Mouse (Mus musculus): ENCODE data around the gene Emc8.
A peak's percentile ranks its signal among the peaks of the same experiment; 100 is the strongest.

Emc8 gene

DNA sequence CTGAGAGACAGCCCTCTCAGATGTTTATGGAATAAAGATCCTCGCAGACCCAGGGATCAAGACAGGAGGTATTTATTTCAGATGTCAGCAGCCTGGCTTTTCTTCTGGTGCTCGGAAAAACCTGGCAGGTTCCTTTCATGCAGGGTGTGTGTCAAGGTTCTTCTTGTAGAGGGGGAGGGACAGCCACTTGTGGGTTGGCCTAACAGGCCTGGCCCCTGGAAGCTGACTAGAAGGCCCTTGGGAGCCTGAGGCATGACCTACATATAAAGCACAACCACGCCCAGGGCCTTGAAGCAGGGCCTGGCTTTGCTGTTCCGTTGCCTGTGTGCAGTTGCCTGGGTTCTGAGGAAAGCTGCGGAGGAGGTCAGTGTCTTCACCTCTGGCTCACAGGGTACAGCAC, 16.7 kb upstream of the Emc8 start:
- DNase-seq: no peak

- no peak for DNase-seq
These were observed 15.7 kb upstream of the Emc8 start for GRCm38 (mm10) chr8:120684082-120684481.

- peak; percentile 79 to 92 for DNase-seq
These were observed 15.2 kb upstream of the Emc8 start for GRCm38 (mm10) chr8:120683602-120684001.

- DNase-seq: no peak
These were observed 12.7 kb upstream of the Emc8 start for GRCm38 (mm10) chr8:120681113-120681512.

DNA sequence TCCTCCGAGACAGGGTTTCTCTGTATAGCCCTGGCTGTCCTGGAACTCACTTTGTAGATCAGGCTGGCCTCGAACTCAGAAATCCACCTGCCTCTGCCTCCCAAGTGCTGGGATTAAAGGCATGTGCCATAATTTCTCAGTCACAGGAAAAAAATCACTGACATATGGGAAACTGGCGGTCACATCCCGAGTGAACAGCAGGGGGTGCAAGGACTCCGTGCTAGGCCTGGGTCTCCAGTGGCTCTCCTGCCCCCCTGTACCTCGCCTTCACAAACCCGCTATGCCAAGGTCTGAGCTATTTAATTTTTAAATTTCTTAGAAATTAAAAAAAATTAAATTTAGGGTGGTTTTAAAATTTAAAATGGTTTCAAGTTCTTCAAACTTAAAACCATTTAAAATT, 12.0 kb upstream of the Emc8 start:
- DNase-seq: peak in 1 of 2 experiments; percentile 82

DNA sequence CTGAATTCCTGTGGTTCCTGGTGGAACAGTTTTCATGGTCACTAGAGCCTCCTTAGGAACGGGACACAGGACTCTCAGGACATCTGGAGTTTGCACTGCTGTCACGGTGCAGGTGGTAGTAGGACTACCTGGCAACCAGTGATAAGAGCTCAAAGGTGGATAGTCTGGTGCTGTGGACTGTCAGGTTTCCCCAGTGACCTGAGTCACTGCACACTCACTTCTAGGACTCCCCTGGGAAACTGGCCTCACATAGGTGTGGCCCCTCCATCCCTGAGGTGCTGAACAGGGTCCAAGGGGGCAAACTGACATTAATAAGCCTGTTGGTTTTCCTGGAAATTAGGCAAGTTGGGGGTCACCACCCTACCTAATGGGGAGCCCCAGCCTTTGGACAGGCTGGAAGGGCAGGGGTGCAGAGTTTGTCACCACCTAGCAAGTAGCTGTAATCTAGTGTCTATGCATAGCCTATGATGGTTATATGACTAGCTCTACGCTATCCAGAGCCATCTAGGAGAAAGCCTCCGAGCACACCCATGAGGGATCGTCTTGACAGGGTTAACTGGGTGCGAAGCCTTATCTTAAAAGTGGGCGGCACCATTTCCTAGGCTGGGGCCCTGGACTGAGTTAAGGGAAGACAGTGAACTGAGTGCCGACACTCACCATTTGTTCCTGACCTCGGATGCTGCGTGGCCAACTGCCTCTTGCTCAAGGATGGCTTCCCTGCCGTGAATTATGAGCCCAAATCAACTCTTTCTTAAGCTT, 11.4 kb upstream of the Emc8 start:
- no peak for DNase-seq

DNA sequence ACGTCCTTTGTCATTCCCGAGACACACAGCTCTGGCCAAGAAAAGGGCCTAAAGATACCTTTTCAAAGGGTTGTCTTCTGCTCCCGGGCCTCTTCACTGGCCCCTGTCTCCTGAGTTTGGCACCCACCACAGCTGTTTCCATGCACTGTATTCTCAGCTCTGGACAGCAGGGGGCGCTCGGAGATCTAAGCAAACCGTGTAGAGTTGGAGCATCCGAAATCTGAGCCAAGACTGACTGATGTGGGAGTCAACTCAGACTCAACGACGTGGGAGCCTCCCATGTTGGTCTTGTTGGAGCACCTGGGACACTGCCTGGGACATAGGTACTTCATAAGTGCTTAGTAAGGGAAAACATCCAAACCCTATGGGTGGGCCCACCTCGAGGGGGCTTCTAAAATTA, 10.1 kb upstream of the Emc8 start:
- DNase-seq: peak; percentile 81 to 93

DNA sequence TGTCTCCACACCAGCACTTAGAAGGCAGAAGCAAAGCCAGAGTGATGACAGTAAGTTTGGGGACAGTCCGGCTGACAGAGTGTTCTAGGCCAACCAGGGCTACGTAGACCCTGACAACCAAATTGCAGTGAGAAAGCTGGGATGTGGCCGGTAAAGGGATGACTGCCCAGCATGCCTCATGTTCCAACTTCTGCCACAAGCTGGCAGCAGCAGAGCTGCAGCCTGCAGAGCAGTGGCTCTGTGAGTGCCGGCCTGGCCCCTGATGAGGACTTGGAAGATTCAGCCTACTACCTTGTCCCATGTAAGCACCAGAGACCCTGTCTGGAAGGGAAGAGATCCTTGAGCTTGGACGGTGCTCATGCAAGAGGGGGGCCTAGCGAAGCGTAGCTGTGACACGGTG, 7.3 kb upstream of the Emc8 start:
- DNase-seq: peak in 1 of 2 experiments; percentile 26

DNA sequence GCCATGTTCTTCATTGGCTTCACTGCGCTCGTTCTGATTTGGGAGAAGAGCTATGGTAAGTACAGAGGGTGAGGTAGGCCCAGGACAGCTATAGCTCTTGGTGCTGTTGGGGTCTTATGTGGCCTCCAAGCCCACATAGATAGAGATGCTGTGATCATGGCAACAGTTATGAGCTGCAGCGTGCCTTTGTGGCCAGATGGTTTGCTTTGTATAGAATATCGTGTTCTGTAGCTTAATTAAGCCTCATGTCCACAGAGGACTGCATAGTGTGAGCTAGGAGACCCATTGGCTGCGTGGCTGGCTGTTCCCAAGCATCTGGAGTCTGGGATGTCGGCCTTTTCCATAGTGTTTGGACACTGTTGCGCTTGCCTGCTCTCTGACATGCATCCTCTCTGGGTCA, 4.9 kb upstream of the Emc8 start:
- no peak for DNase-seq

DNA sequence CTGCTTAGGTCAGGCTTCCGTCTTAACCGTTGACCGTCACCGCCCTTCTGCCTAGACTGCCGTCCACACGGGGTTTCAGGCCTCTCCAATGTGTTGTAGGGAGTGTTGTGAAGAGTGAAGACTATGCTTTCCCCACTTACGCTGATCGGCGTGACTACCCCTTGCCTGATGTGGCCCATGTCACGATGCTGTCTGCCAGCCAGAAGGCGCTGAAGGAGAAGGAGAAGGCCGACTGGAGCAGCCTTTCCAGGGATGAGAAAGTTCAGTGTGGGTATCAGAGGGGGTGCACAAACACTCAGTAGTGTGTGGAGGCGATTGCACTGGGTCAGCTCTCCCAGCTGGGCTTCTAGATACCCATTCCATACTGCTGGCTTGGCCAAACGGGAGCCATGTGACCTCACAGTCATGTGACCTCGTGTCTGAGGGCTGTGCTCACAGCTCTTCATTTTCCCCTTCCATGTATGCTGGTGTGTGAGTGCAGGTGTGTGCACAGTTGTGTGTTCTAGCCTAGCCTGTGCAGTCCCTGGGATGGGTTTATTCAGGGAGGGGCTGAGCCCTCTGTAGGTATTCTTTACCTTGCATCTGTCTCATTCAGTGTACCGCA, 4.4 kb upstream of the Emc8 start:
- DNase-seq: no peak

DNA sequence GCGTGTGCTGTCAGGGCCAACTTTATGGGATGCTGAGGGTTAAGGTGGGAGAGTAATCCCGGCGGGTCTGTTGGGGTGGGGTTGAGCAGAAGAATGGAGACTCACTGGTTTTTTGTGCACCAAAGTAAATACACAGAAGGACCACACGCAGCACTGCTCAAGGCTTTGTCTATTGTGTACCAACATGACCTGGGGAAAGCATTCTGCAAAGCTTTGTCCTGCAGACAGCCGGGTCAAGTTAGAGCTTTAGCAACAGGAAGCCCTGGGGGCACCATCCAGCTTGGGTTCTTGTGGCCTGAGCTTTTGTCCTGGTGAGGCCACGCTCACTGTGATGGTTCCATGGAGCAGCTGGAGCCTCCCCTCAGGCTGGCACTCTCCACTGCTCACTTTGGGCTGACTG, 3.4 kb upstream of the Emc8 start:
- no peak for DNase-seq

- peak; percentile 95 to 98 for DNase-seq
These were observed 606 bp downstream of the Emc8 start, which contains the start of the genes Gm27021 and Cox4i1 for GRCm38 (mm10) chr8:120667561-120668373. TSS of gene Gm27021 (minus strand) at chr8:120668079. TSS of gene Cox4i1 (plus strand) at chr8:120668222.

- DNase-seq: no peak
These were observed 1.4 kb downstream of the Emc8 start for GRCm38 (mm10) chr8:120666807-120667470.

- DNase-seq: peak; percentile 55 to 56
These were observed 2.5 kb downstream of the Emc8 start for GRCm38 (mm10) chr8:120665726-120666455.

DNA sequence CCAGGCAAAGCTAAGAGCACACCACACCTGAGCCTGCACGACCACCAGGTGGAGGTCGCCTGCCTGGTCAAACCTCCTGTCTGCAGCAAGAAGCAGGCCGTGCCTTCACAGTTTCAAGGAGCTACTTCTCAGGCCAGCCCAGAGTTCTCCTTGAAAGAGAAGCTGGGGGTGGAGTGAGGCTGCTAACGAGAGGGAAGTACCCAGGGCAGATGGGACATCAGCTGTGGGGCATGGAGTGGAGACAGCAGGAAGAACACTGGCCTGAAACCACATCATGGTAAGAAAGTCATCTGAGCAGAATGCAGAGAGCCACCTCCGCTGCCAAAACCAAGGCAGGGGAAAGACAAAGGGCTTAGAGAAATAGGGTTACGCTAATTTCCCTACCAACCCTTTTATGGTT, 3.8 kb downstream of the Emc8 start:
- no peak for DNase-seq

DNA sequence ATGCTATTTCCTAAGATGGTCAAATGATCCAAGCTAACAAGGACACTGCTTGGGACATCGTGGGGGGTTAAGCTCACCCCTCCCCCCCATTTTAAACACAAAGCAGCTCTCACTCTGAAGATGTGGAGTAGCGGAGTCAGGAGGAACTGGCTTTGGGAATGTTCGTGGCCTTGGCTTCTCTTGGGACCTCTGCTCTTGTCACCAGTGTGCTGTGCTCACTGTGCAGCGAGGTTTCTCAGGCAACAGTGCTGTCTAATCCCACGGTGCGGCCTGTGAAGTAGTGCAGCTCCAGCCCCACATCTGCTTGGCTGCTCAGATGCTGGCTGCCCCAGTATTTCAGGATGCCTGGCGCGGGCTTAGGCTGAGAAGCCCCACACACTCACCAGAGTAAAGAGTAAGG, 11.0 kb downstream of the Emc8 start:
- DNase-seq: no peak

GRCm38 (mm10) chr8:120656322-120657052, 11.9 kb downstream of the Emc8 start:
- DNase-seq: no peak

GRCm38 (mm10) chr8:120647532-120647931, 20.8 kb downstream of the Emc8 start, which contains the start of gene 1190005I06Rik:
TSS of gene 1190005I06Rik (minus strand) at chr8:120647632.
- no peak for DNase-seq

DNA sequence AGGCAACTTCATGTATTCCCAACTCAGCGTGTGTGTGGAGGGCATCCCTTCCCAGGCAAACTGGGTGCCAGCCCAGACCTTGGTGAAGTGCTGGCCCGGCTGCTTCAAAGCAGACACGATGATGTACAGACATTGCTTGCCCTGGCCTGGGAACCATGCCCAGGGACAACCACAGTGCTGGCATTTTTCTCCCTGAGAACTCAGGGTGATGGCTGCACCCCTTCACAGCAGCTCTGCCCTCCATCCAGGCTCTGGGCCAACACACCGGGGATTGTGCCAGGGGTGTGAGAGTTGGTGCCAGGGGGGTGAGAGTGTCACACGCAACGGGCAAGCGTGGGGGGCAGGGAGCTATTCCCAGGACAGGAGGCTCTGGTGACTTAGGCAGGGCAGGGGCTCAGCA, 23.7 kb downstream of the Emc8 start:
- DNase-seq: peak; percentile 31 to 61

GRCm38 (mm10) chr8:120642031-120642662, 26.2 kb downstream of the Emc8 start:
- no peak for DNase-seq

DNA sequence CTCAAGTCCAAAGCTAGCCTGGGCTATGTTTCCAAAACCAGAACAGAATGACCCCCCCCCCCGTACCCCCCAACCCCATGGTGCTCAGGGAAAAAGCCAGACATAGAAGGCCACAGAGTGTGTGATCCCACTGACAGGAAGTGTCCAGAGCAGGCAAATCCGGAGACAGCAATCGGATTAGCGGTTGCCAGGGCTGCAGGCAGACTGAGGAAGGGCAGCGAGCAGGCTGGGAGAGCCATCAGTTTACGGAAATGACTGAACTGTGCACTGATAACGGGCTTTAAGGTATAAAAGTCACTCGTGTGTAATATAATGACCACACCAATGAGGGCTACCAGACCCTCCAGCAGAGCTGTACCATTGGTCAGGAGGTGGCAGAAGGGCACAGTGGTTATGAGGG, 27.1 kb downstream of the Emc8 start:
- no peak for DNase-seq

Measured in kidney, postnatal 36 days (tissue).